Comparison of ENCODE assay signal across 35 mouse cellular contexts in the genomic region with DNA sequence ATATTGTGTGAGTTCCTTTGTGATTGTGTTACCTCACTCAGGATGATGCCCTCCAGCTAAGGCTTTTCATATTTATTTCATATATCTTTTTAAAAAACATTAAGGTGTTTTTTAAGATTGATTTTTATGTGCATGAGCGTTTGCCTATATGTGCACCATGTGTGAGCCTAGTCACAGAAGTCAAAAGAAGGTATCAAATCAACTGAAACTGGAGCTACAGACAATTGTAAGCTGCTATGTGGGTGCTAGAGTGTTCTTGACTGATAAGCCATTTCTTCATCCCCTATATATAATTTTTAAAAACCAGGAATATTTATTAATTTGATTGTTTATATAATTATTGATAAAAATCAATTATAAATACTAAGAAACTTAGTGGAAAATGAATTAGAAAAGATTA.
"Had no signal": no experiment of that assay in that cellular context is flagged by ENCODE, and none has a peak within 500 bp of the region (broad histone marks: within the 10 kb centered on the region; RNA-seq: fewer than 3 reads in every experiment).

No protein-coding gene starts in this region.

- H3K9ac ChIP-seq: heart, embryonic 12.5 days; heart, embryonic 13.5 days; heart, embryonic 15.5 days; hindbrain, embryonic 12.5 days; hindbrain, embryonic 13.5 days; hindbrain, embryonic 14.5 days; hindbrain, embryonic 15.5 days; intestine, embryonic 15.5 days; kidney, embryonic 15.5 days had no signal

- H3K27ac ChIP-seq: heart, embryonic 10.5 days; heart, embryonic 13.5 days; heart, embryonic 15.5 days; hindbrain, embryonic 10.5 days; hindbrain, embryonic 12.5 days; hindbrain, embryonic 13.5 days; hindbrain, embryonic 14.5 days; hindbrain, embryonic 15.5 days; hindbrain, postnatal 0 days; intestine, embryonic 15.5 days; kidney, embryonic 15.5 days; kidney, postnatal 0 days; layer of hippocampus, adult 2 months had no signal

- H3K4me2 ChIP-seq: heart, embryonic 11.5 days; heart, embryonic 12.5 days; heart, embryonic 13.5 days; heart, embryonic 15.5 days; hindbrain, embryonic 12.5 days; hindbrain, embryonic 13.5 days; hindbrain, embryonic 14.5 days; hindbrain, embryonic 15.5 days; intestine, embryonic 15.5 days; kidney, embryonic 15.5 days had no signal

- ATAC-seq: hindbrain, embryonic 16.5 days; hindbrain, postnatal 0 days; inflammation-experienced regulatory T-cells, adult 6 months; intestine, embryonic 15.5 days; intestine, embryonic 16.5 days; intestine, postnatal 0 days had no signal

- H3K9me3 ChIP-seq: heart, embryonic 10.5 days; heart, embryonic 12.5 days; heart, embryonic 13.5 days; heart, embryonic 15.5 days; hindbrain, embryonic 10.5 days; hindbrain, embryonic 12.5 days; hindbrain, embryonic 13.5 days; hindbrain, embryonic 15.5 days; intestine, embryonic 15.5 days; kidney, embryonic 15.5 days had no signal

- DNase-seq: heart, postnatal 10 days; heart, postnatal 14 days; heart, postnatal 36 days; heart, postnatal 4 days; kidney, adult 11 months; kidney, adult 18-20 months; kidney, adult 2 months; kidney, adult 8-10 months; kidney, adult 9 months; kidney, postnatal 10 days; kidney, postnatal 14 days; kidney, postnatal 25 days; kidney, postnatal 36 days; kidney, postnatal 4 days; layer of hippocampus, adult 9-11 months; layer of hippocampus, postnatal 36 days had no signal

- H3K36me3 ChIP-seq: heart, embryonic 10.5 days; heart, embryonic 12.5 days; heart, embryonic 13.5 days; heart, embryonic 15.5 days; hindbrain, embryonic 10.5 days; hindbrain, embryonic 12.5 days; hindbrain, embryonic 13.5 days; hindbrain, embryonic 15.5 days; intestine, embryonic 15.5 days; kidney, embryonic 15.5 days had no signal

- H3K27me3 ChIP-seq: heart, embryonic 12.5 days; heart, embryonic 13.5 days; heart, embryonic 15.5 days; hindbrain, embryonic 12.5 days; hindbrain, embryonic 13.5 days; hindbrain, embryonic 15.5 days; intestine, embryonic 15.5 days; kidney, embryonic 15.5 days had no signal

- H3K4me3 ChIP-seq: heart, embryonic 10.5 days; heart, embryonic 12.5 days; heart, embryonic 13.5 days; heart, embryonic 15.5 days; hindbrain, embryonic 10.5 days; hindbrain, embryonic 12.5 days; hindbrain, embryonic 13.5 days; hindbrain, embryonic 15.5 days; intestine, embryonic 15.5 days; kidney, embryonic 15.5 days; layer of hippocampus, adult 2 months had no signal
